Mouse (Mus musculus) brain, embryonic 18.5 days (tissue): ENCODE data around the gene Hspa1l.
"Not testable (repeated sequence)": the region's sequence is repeated elsewhere in the genome, so short reads cannot be mapped to it uniquely, and the experiment has no call there.

ENCODE experiments used
- DNase-seq: peaks from one replicate; pipeline ENCODE4 v3.0.0-alpha.2; 2012; ENCODE audit warnings: low read depth, low spot score

Gene Hspa1l

GRCm38 (mm10) chr17:35003022-35003838 is 30.7 kb downstream of the Hspa1l start:
- no peak for DNase-seq

- no peak for DNase-seq
Measured at GRCm38 (mm10) chr17:35004075-35004717, 31.7 kb downstream of the Hspa1l start.

- DNase-seq, result no peak
Measured at GRCm38 (mm10) chr17:35005158-35005557, 32.7 kb downstream of the Hspa1l start.

GRCm38 (mm10) chr17:35005902-35006301 is 33.4 kb downstream of the Hspa1l start:
- DNase-seq, result not testable (repeated sequence)

GRCm38 (mm10) chr17:35007387-35007991 is 35.0 kb downstream of the Hspa1l start:
- no peak for DNase-seq

GRCm38 (mm10) chr17:35009586-35009985 is 37.1 kb downstream of the Hspa1l start:
- no peak for DNase-seq

- DNase-seq, result no peak
Measured at GRCm38 (mm10) chr17:35011440-35011839, 38.9 kb downstream of the Hspa1l start.

- no peak for DNase-seq
Measured at GRCm38 (mm10) chr17:35012430-35012829, 39.9 kb downstream of the Hspa1l start.

- DNase-seq, result no peak
Measured at GRCm38 (mm10) chr17:35013221-35013620, 40.7 kb downstream of the Hspa1l start.

GRCm38 (mm10) chr17:35015296-35015695 is 42.8 kb downstream of the Hspa1l start:
- DNase-seq, result no peak

- no peak for DNase-seq
Measured at GRCm38 (mm10) chr17:35016376-35016775, 43.9 kb downstream of the Hspa1l start, which contains the start of gene Vwa7. Gene Vwa7 (plus strand): TSS chr17:35016579.

GRCm38 (mm10) chr17:35016791-35017705 is 44.5 kb downstream of the Hspa1l start:
- no peak for DNase-seq

- no peak for DNase-seq
Measured at GRCm38 (mm10) chr17:35017706-35018030, 45.2 kb downstream of the Hspa1l start.

- no peak for DNase-seq
Measured at GRCm38 (mm10) chr17:35018171-35018570, 45.7 kb downstream of the Hspa1l start.

GRCm38 (mm10) chr17:35019894-35020293 is 47.4 kb downstream of the Hspa1l start:
- DNase-seq, result no peak

GRCm38 (mm10) chr17:35020551-35020950 is 48.0 kb downstream of the Hspa1l start:
- DNase-seq, result no peak

- no peak for DNase-seq
Measured at GRCm38 (mm10) chr17:35021163-35021808, 48.8 kb downstream of the Hspa1l start.

GRCm38 (mm10) chr17:35021842-35022477 is 49.5 kb downstream of the Hspa1l start:
- DNase-seq, result no peak

- DNase-seq, result no peak
Measured at GRCm38 (mm10) chr17:35022541-35023060, 50.1 kb downstream of the Hspa1l start.

GRCm38 (mm10) chr17:35023221-35023620 is 50.7 kb downstream of the Hspa1l start:
- no peak for DNase-seq
